14 mouse cellular contexts compared by ENCODE assay signal in genomic region chr19:53427817-53428216, GRCm38 (mm10). TPM values are rescaled to one million over a fixed set of nuclear protein-coding genes. Genes with fewer than 3 reads are reported as not detected.
DNase-seq lines count a peak whose midpoint lies in the region; ATAC-seq lines count a peak whose summit lies in the region.
"Had no signal": no experiment of that assay in that cellular context is flagged by ENCODE, and none has a peak within 500 bp of the region (broad histone marks: within the 10 kb centered on the region; RNA-seq: fewer than 3 reads in every experiment).

No protein-coding gene starts in this region.

- WGBS in heart, embryonic 14.5 days, result 47% methylated on average over 8 of the region's 8 CpGs
- 44% methylated on average over 8 of the region's 8 CpGs for WGBS in neural tube, embryonic 15.5 days

- intact Hi-C loops in left cerebral cortex, postnatal 14 days (cut with DNase I), result loop anchor here (5.0 kb wide), 1 partner anchor 99 kb away; the partner anchor contains the start of gene Dusp5

- no peaks in the 10 kb centered on the region for H3K9me3 ChIP-seq in heart, embryonic 14.5 days (ENCODE audit: control insufficient read depth, low read length)
- no peaks in the 10 kb centered on the region for H3K9me3 ChIP-seq in neural tube, embryonic 15.5 days (replicated peaks)
- H3K9me3 ChIP-seq: midbrain, embryonic 10.5 days; neural tube, embryonic 13.5 days had no signal

- no peaks in the 10 kb centered on the region for H3K27me3 ChIP-seq in heart, embryonic 14.5 days (ENCODE audit: control insufficient read depth, insufficient read depth, low read length)
- no peaks in the 10 kb centered on the region for H3K27me3 ChIP-seq in neural tube, embryonic 15.5 days (replicated peaks)
- H3K27me3 ChIP-seq: CH12.LX had no signal

- no peak overlapping the region for H3K9ac ChIP-seq in heart, embryonic 14.5 days (ENCODE audit: low read length)
- H3K9ac ChIP-seq in neural tube, embryonic 15.5 days (replicated peaks), result no peak overlapping the region
- H3K9ac ChIP-seq: neural tube, embryonic 13.5 days had no signal

- H3K4me1 ChIP-seq in heart, embryonic 14.5 days (ENCODE audit: control insufficient read depth in 2 of 2, insufficient read depth in 2 of 2, low read length in 2 of 2), result peaks cover 19 to 26% of the 10 kb centered on the region in 2 experiments
- H3K4me1 ChIP-seq in neural tube, embryonic 15.5 days, result peaks cover 29% of the 10 kb centered on the region

- no peak for ATAC-seq in heart, embryonic 14.5 days (ENCODE audit: insufficient number of reproducible peaks, insufficient read depth, low FRiP score, low read depth)
- ATAC-seq in neural tube, embryonic 15.5 days (ENCODE audit: low FRiP score), result 0 out of 2 replicates have a peak, but pooled peaks have one; percentile 13

- no peak overlapping the region for H3K4me3 ChIP-seq in heart, embryonic 14.5 days (ENCODE audit: control insufficient read depth in 1 of 2, insufficient read depth in 1 of 2, low read depth in 1 of 2, low read length in 2 of 2)
- H3K4me3 ChIP-seq in neural tube, embryonic 15.5 days (replicated peaks), result no peak overlapping the region
- H3K4me3 ChIP-seq: midbrain, embryonic 10.5 days; neural tube, embryonic 13.5 days had no signal

- DNase-seq in heart, adult 9 months (ENCODE audit: low spot score in 2 of 2), result no peak
- no peak for DNase-seq in neural tube, embryonic 10.5 days (ENCODE audit: extremely low spot score, low spot score)
- DNase-seq in left cerebral cortex, postnatal 14 days (ENCODE audit: low spot score in 2 of 2), result peak; percentile 48 to 88
- no peak for DNase-seq in gastrocnemius, postnatal 4 days (ENCODE audit: low spot score in 2 of 2)
- no peak for DNase-seq in cerebellum, adult 11-12 months
- DNase-seq in thymus, postnatal 25 days, result no peak
- DNase-seq: heart, postnatal 14 days; spleen, adult 18-20 months had no signal

- H3K4me2 ChIP-seq in heart, embryonic 14.5 days (ENCODE audit: low read length), result 0 out of 2 replicates have a peak overlapping the region, but pooled peaks have one; percentile 5
- no peak overlapping the region for H3K4me2 ChIP-seq in neural tube, embryonic 15.5 days
- H3K4me2 ChIP-seq: liver, embryonic 11.5 days; neural tube, embryonic 13.5 days had no signal

- no peaks in the 10 kb centered on the region for H3K36me3 ChIP-seq in heart, embryonic 14.5 days (ENCODE audit: control insufficient read depth, insufficient read depth, low read length)
- H3K36me3 ChIP-seq in neural tube, embryonic 15.5 days, result no peaks in the 10 kb centered on the region
- H3K36me3 ChIP-seq: midbrain, embryonic 10.5 days; neural tube, embryonic 13.5 days had no signal

- peak overlapping the region; percentile 19 to 42; a peak in 3 of 4 replicates for H3K27ac ChIP-seq in heart, embryonic 14.5 days (replicated peaks in 1 of 2; ENCODE audit: control insufficient read depth in 1 of 2, insufficient read depth in 1 of 2, low read depth in 2 of 2, low read length in 2 of 2)
- 0 out of 2 replicates have a peak overlapping the region, but pooled peaks have one; percentile 30 for H3K27ac ChIP-seq in neural tube, embryonic 15.5 days (replicated peaks)
- H3K27ac ChIP-seq: midbrain, embryonic 10.5 days; neural tube, embryonic 13.5 days had no signal

RNA-seq across cellular contexts. Expression of gene Smndc1, which starts 37.4 kb away (rescaled TPM):
- polyA plus RNA-seq in heart, embryonic 14.5 days (2014; fragmentation: Nextera tagmentation; extraction: Ambion mirVana), result 31.5 and 32.7 TPM in 2 replicates
- 29.3 and 31.6 TPM in 2 replicates for polyA plus RNA-seq in neural tube, embryonic 15.5 days (2015; fragmentation: Nextera tagmentation; extraction: Ambion mirVana)
- 10 to 100 TPM; 35.3 to 36.2 TPM for total RNA-seq in left cerebral cortex, postnatal 14 days (2021)
- total RNA-seq in gastrocnemius, postnatal 4 days (2021), result 10 to 100 TPM; 36.6 to 42.4 TPM

RNA-seq across cellular contexts. Expression of gene Gm10197, which starts 56.3 kb away (rescaled TPM):
- not detected in 2 replicates for polyA plus RNA-seq in heart, embryonic 14.5 days (2014; fragmentation: Nextera tagmentation; extraction: Ambion mirVana)
- not detected in 2 replicates for polyA plus RNA-seq in neural tube, embryonic 15.5 days (2015; fragmentation: Nextera tagmentation; extraction: Ambion mirVana)
- not detected for total RNA-seq in left cerebral cortex, postnatal 14 days (2021)
- not detected for total RNA-seq in gastrocnemius, postnatal 4 days (2021)
- total RNA-seq: heart, postnatal 14 days had no signal
- polyA plus RNA-seq: liver, embryonic 11.5 days; neural tube, embryonic 13.5 days had no signal

Comparison
In these comparisons a context has a peak if more than half of its experiments do, and no peak if none do; other contexts are left out.
1. DNase-seq: peak in left cerebral cortex, postnatal 14 days (2 of 2); none in heart, adult 9 months (0 of 2), neural tube, embryonic 10.5 days (single experiment), gastrocnemius, postnatal 4 days (0 of 2), cerebellum, adult 11-12 months (single experiment) and thymus, postnatal 25 days (single experiment).